Mouse (Mus musculus) bone marrow macrophage, adult 2 months (primary cell): ENCODE measurements around the gene Nek10. TPM values are rescaled to one million over a fixed set of nuclear protein-coding genes. Genes with fewer than 3 reads are reported as not detected.
A peak's percentile ranks its signal among the peaks of the same experiment; 100 is the strongest.
"Not testable (repeated sequence)": the region's sequence is repeated elsewhere in the genome, so short reads cannot be mapped to it uniquely, and the experiment has no call there.

ENCODE experiments used
- H3K27ac ChIP-seq: 2 replicates; pipeline ENCODE4 v1.5.1; 2012; ENCODE audit warnings: low read depth, low read length; ENCODE audit not compliant: insufficient read depth
- H3K4me1 ChIP-seq: 2 replicates; pipeline ENCODE4 v1.6.1; 2012; ENCODE audit warnings: low read length; ENCODE audit not compliant: control insufficient read depth, insufficient read depth
- H3K4me3 ChIP-seq: 2 replicates; pipeline ENCODE4 v1.5.1; 2012; ENCODE audit warnings: mild to moderate bottlenecking, low read length, moderate library complexity; ENCODE audit not compliant: insufficient read depth
- CTCF ChIP-seq: IDR thresholded peaks from 2 replicates; pipeline ENCODE4 v1.5.1; 2012; ENCODE audit warnings: low read depth, mild to moderate bottlenecking, low read length, moderate library complexity
- POLR2A ChIP-seq: IDR thresholded peaks from 2 replicates; pipeline ENCODE4 v1.6.1; 2012; ENCODE audit warnings: mild to moderate bottlenecking, low read depth, low read length, borderline replicate concordance
- polyA plus RNA-seq: library from polyadenylated mRNA; stranded (reverse); fragments of >200 nt; gene quantifications from 2 replicates; pipeline ENCODE4 v1.2.4, GENCODE M21; 2012; ENCODE audit not compliant: missing spikeins, insufficient read depth, insufficient read length

The Nek10 gene
- 0.09 TPM in 1 of 2 replicates, not detected in the other for polyA plus RNA-seq

GRCm38 (mm10) chr14:14803115-14803514, at the start of gene Nek10:
Gene Nek10, plus strand, starts transcription at chr14:14803415.
- peaks cover 18% of the 10 kb centered on the region for H3K4me1 ChIP-seq
- H3K4me3 ChIP-seq, H3K27ac ChIP-seq: not testable (repeated sequence)

- no peak overlapping the region for H3K27ac ChIP-seq
- TF ChIP-seq POLR2A (no peak), CTCF (no peak)
- no peaks in the 10 kb centered on the region for H3K4me1 ChIP-seq
- H3K4me3 ChIP-seq: no peak overlapping the region
These were observed 22.0 kb upstream of the Nek10 start for GRCm38 (mm10) chr14:14781169-14781568.

- TF ChIP-seq CTCF (no peak), POLR2A (no peak)
- no peak overlapping the region for H3K4me3 ChIP-seq
- H3K4me1 ChIP-seq: no peaks in the 10 kb centered on the region
- H3K27ac ChIP-seq: no peak overlapping the region
These were observed 19.0 kb upstream of the Nek10 start for GRCm38 (mm10) chr14:14784223-14784622.

DNA sequence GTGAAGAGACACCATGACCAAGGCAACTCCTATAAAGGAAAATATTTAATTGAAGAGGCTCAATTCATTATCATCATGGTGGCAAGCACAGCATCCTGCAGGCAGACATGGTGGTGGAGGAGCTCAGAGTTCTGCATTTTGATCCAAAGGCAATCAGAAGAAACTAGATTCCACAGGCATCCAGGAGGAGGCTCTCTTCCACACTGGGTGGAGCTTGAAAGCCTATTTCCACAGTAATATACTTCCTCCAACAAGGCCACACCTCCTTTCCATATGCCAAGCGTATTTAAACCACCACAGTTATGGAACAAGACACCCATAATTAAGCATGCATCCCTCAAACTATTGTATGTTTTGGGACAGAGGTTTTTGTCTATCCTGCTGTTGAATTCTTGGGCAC, 16.2 kb upstream of the Nek10 start:
- no peak overlapping the region for H3K27ac ChIP-seq
- H3K4me3 ChIP-seq: no peak overlapping the region
- H3K4me1 ChIP-seq: no peaks in the 10 kb centered on the region
- TF ChIP-seq POLR2A (no peak), CTCF (no peak)

GRCm38 (mm10) chr14:14789840-14790470, 13.3 kb upstream of the Nek10 start:
- Histone ChIP-seq H3K27ac (no peak overlapping the region), H3K4me3 (no peak overlapping the region), H3K4me1 (no peaks in the 10 kb centered on the region)
- TF ChIP-seq CTCF (no peak), POLR2A (no peak)

GRCm38 (mm10) chr14:14799861-14800260, 3.4 kb upstream of the Nek10 start:
- peaks cover 16% of the 10 kb centered on the region for H3K4me1 ChIP-seq
- H3K4me3 ChIP-seq: no peak overlapping the region
- TF ChIP-seq CTCF: no peak
- TF ChIP-seq POLR2A: no peak
- peak overlapping the region; percentile 86 for H3K27ac ChIP-seq

DNA sequence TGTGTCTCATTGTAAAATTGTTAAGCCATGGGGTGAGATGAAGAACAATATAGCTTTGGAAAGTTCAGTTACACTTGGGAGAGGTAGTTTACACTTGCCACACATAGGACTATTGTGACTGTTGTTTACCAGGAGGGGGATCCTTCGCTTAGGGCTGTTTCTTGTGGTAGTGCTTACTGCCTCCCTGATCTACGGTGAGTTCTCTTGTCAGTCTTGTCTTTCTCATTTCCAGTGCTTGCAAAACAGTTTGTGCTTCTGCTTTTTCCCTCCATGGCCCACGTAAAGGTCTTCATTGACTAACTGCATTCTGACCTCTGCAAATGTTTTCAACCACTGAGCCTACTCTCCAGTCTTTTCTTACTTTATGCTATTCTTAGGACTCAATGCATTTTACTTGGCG, 2.9 kb upstream of the Nek10 start:
- TF ChIP-seq POLR2A: no peak
- peaks cover 18% of the 10 kb centered on the region for H3K4me1 ChIP-seq
- H3K4me3 ChIP-seq: no peak overlapping the region
- H3K27ac ChIP-seq: peak overlapping the region; percentile 86

DNA sequence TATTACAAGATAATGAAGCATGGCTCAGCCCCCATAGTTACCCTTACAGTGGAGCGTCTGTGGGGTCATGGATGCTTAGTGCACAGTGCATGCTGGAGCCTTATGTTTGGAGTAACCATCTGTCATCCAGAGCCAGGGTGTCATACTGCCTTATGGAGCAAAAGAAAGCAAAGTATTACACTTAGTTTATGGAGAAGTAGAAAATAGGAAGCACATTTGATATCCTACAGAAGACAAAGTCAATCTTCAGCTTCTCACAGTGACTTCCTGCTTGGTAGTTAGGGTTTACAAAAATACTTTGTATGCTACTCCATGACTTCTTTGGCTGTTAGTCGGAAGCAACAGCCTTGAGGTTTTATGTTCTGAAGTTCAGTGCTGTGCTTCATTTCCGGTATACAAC, 2.4 kb upstream of the Nek10 start:
- Histone ChIP-seq H3K27ac (peak overlapping the region; percentile 86), H3K4me1 (peaks cover 18% of the 10 kb centered on the region), H3K4me3 (no peak overlapping the region)
- TF ChIP-seq CTCF (no peak), POLR2A (no peak)

DNA sequence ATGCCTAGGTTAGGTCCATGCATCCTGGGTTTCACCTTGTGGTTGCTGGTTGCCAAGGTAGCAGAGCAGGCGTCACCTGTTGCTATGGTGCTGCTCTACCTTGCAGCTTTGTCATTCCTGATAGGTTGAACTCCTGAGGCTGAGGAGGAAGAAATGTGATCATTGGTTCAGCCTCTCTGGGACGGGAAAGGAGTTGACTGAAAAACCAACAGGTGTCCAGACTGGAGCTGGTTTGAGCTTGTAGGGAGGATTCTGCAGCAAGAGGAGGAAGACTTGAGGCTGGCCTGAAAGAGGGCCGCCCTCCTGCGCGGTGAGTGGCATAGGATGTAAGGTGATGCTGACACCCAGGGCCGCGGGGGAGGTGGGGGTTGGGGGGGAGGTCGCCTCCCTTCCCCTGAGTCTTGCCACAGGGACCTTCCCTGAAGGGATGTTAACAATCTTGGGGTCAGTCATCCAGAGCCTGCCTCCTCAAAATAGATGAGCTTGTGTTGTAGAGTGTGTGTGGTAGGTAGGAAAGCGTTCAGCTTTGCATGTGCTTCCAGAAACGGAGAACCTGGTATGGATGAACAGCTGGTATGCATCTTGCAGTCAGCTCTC, 804 bp downstream of the Nek10 start:
- peaks cover 15% of the 10 kb centered on the region for H3K4me1 ChIP-seq
- no peak overlapping the region for H3K4me3 ChIP-seq
- TF ChIP-seq CTCF: no peak
- TF ChIP-seq POLR2A: no peak
- no peak overlapping the region for H3K27ac ChIP-seq

- no peak overlapping the region for H3K27ac ChIP-seq
- TF ChIP-seq CTCF (no peak), POLR2A (no peak)
- no peak overlapping the region for H3K4me3 ChIP-seq
- peaks cover 15% of the 10 kb centered on the region for H3K4me1 ChIP-seq
These were observed 1.4 kb downstream of the Nek10 start for GRCm38 (mm10) chr14:14804518-14805212.
